Mouse (Mus musculus) layer of hippocampus, postnatal 14 days (tissue): ENCODE data around the gene Stat6. TPM values are rescaled to one million over a fixed set of nuclear protein-coding genes. Genes with fewer than 3 reads are reported as not detected.
A peak's percentile ranks its signal among the peaks of the same experiment; 100 is the strongest.

Experiments
- DNase-seq, 2 experiments: peaks; one replicate each; pipeline ENCODE4 v3.0.0; 2021 to 2022; ENCODE audit warnings: low spot score in 2 of 2, mixed read lengths in 1 of 2
- total RNA-seq, 2 experiments: library from RNA; stranded (reverse); gene quantifications; 2 replicates each; pipeline ENCODE4 v1.2.3; 2021

Gene Stat6
- total RNA-seq, 2 experiments from 2014 or later = 6.1 to 6.2 TPM

GRCm38 (mm10) chr10:127614236-127615033 lies 28.4 kb upstream of the Stat6 start:
- DNase-seq = peak; percentile 44 to 76

DNA sequence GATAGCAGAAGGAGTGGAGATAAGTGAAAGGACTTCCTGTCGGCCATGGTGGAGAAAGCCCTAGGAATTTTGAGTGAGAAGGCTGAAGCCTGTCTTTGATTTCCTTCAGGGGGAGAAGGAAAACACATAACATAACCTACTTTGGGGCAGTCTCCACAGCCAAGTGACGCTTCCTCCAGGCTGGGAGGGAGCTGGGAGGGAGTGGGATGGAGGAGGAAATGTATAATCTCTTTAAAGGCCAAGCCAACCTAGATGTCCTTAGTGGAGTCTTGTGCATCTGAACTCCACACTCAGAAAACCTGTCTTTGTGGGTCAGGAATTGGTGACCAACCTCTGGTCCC lies 27.8 kb upstream of the Stat6 start:
- DNase-seq = no peak

GRCm38 (mm10) chr10:127615591-127615990 lies 27.2 kb upstream of the Stat6 start:
- peak; percentile 45 to 73 for DNase-seq

DNA sequence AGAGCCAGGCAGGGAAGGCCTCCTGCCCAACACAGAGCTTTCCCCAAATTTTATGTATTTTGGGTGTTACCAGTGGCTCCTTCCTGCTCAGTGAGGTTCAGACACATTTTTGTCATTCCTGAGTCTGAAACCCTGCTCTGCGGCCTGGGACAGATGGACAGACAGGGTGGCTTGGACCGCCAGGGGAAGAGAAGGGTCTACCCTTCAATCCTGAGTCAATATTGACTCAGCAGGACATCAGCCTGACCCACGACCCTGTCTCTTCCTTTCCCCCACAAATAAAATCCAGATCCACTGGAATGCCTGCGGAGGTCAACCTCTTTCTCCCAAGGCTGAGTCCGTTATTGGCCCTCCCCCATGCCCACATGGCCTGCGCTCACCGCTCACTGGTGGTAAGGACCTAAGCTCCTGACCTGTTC lies 26.5 kb upstream of the Stat6 start:
- DNase-seq = no peak

- no peak for DNase-seq
Measured at GRCm38 (mm10) chr10:127617294-127617693, 25.5 kb upstream of the Stat6 start.

GRCm38 (mm10) chr10:127618173-127618572 lies 24.6 kb upstream of the Stat6 start:
- DNase-seq = no peak

DNA sequence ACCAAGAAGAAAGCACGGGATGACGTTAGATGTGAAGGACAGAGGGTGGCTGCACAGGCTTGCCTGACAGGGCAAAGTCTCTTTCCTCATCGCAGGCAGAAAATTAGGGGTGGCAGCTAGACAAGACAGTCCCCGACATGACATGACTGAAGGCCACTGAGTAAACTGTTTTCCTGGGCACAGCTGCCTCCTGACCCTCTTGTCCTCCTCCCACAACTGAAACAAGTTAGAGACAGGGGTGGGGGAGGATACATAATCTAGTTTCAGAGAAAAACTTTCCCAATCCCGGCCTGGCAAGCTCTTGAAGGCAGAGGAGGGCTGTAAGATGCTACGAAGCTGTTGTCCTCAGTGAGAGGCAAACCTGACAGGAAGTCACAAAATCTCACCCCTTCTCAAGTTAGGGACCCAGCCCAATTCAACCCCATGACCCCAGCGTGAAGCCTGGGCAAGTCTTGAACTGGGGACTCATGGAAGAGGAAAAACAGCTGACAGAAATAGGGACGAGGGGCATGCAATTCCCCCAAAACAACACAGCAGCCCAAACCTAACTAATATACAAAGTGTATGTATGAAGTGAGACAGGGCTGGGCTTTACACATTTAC lies 23.6 kb upstream of the Stat6 start:
- DNase-seq = no peak

DNA sequence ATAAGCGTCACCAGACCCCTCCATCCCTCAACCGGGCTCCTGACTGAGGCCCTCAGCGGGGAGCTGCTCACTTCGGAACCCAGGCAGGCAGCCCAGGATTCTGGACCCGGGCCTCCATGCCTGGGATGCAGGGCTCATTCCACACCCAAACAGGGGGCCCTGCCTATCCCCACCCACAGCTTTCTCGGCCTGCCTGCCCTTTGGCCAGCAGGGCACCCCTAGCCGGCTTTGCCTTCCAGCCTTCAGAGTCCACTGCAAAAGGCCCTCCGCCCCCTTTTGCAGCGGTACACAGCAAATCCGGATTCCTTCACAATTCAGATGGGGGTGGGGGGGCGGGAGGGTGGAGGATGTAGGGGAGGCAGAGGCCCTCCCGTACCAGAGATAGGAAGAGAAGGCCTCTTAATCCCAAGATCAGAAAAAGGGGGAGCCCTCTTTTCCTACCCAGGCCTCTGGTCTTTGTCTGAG lies 22.8 kb upstream of the Stat6 start:
- DNase-seq = no peak

DNA sequence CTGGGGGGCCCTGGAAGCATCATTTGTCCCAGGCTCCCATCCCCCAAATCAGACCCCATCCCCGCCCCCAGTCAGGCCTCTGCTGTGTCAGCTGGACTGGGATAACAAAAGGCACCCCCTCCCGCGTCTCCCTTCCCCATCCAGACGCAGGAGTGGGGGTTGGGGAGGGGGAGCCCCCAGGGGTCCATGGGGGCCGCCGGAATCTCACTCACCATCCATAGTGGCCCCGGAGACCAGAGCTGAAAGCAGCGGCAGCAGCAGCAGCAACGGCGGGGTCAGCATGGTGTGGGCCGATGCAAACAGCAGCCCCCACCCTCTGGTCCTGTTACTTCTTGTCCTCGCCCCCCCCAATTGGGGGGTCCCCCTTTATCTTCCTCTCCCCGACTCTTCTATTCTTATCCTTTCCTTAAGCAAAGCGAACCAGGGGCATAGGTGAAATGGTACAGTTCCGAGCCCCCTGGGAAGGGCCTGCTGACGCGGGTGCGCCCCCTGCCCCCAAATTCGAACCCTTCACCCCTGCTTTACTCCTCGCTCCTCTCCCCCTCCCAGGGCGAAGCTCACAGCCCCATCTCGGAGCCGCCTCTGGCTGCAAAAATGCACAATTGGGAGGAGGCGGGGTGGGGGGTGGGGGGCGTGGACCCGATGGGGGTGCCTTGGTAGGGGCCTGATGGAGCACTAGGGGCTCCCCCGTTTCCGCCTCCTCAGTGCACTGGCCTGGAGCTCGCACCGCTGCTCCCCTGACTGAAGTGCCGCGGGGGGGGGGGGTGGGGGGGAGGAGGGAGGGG lies 22.2 kb upstream of the Stat6 start, which contains the start of gene Lrp1:
Lrp1 (minus strand) TSS at position 743 of the 785 bp plus-strand sequence.
- peak in 1 of 2 experiments; percentile 55 for DNase-seq

DNA sequence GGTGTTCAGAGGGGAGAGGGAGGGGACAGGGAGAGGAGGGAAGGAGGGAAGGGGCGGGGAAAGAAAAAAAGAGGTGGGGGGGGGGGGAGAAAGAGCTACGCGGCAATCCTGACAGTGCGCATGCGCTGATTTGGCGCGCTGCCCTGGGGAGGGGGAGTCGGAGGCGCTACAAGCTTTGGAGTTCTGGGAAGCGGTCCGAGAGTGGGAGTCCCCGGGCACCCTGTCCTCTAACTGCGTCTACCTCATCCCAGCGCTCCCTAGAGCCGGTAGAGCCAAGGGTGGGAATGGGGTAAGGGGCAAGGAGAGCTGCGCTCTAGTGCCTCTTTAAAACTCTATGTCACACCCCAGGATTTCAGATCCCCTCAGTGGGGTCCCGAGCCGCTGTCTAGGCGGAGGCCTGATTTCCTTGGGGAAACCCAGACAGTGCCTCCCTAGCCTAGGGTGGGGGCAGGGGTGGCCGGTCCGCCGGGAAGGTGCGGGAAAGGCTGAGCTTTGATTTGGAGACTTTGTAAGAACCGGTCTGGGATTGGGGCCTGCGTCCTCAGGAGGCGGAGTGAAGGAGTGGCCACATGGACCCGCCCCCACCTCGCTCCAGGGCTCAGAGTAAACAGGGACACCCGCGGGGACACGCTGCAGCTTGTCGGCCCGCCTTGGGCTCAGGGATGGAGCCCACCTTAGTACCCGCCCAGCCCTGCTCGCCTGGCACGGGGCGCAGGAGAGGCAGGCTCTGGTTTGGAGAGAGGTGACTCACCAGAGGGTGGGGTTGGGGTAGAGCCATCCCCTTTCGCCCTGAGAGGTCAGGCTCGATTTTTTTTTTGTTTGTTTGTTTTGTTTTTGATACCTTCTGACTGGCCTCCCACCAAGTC lies 21.4 kb upstream of the Stat6 start:
- peak; percentile 86 to 93 for DNase-seq

DNA sequence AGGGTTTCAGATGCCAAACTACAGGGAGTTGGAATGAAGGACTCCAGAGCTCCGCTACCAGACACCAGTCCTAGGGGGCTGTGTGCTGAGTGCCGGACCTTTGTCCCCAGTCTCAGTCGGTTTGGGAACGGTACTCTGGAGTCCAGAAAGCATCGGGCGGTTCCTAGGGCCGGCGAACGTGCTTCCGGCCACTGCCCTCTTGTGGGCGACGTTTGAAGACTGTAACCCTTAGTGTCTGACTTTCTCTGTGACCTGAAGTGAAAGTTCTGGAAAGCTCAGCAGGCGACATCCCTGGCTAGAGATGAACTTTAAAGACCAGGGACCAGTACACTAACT lies 20.8 kb upstream of the Stat6 start:
- peak in 1 of 2 experiments; percentile 62 for DNase-seq

GRCm38 (mm10) chr10:127622661-127623060 lies 20.1 kb upstream of the Stat6 start:
- DNase-seq = no peak

DNA sequence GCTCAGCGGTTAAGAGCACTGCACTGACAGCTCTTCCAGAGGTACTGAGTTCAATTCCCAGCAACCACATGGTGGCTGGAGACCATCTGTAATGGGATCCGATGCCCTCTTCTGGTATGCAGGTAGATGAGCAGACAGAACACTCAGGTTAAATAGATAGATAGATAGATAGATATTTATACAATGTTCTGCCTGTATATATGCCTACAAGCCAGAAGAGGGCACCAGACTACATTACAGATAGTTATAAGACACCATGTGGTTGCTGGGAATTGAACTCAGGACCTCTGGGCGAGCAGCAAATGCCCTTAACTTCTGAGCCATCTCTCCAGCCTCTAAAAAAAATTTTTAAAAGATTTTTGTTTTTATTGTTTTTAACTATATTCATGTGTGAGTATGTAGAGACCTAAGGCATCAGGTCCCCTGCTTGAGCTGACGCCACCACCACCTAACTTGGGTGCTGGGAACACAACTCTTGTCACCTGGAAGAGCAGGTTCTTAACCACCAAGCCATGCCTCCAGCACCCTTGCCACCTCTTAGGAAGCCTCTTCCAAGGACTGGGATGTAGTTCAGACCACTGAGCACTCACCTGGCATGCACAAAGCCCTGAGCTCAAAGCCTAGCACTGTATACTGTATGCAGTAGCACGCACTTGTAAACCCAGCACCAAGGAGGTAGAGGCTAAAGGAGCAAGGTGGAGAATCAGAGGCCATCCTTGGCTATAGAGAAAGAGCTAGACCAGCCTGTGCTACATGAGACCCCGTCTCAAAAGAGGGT lies 19.2 kb upstream of the Stat6 start:
- DNase-seq = no peak

DNA sequence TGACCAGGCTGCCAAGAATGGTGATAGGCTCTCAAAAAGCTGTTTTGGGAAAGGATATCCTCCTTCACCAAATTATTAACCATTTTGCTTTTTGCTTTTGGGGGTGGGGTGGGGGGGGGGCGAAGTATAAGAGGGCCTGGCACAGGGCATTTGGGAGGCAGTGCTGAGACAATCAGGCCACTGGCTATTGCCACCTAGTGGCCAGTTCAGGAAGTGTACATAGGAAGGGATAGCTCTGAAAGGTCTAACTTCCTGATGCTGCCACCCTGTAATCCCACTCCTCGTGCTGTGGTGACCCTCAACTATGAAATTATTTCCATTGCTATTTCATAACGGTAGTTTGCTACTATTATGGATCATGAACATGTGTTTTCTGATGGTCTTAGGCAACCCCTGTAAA lies 16.4 kb upstream of the Stat6 start:
- DNase-seq = peak in 1 of 2 experiments; percentile 42

DNA sequence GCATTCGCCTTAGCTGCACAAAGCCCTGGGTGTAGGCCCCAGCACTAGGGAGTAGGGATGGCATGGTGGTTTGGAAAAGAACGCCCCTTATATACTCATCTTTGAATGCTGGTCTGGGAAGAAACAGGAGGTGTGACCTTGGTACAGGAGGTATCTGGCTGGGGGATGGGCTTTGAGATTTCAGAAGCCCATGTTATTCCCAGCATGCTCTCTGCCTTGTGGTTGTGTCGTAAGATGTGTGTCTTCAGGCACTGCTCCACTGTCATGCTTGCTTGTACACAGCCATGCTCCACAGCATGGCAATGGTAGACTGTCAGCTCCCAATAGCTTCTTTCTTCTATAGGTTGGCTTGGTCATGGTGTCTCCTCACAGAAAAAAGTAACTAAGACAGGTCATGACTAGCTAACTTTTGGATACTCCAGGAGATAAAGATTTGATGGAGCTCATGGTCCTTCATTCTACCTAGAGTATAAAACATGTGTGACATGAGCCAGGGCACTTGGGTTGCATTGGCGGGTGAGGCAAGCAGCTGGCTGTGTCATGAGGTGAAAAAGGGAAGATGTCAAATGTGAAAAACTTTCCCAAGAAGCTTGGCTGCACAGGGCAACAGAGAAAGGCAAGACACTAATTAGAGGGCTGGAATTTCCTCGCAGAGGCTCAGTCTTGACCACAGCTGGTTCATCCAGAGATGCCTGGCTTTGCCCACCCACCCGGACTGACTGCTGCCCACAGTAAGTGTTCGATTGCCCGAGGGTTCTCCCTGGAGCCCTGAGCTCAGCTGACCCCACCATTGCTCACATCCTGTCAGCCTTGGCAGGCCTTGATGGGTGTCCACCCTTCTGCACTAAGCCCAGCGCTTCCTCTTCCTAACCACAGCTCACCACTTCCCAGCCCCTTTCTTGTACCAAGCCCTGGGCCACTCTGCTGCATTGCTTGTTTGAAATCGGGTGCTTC lies 11.2 kb upstream of the Stat6 start:
- DNase-seq = no peak

DNA sequence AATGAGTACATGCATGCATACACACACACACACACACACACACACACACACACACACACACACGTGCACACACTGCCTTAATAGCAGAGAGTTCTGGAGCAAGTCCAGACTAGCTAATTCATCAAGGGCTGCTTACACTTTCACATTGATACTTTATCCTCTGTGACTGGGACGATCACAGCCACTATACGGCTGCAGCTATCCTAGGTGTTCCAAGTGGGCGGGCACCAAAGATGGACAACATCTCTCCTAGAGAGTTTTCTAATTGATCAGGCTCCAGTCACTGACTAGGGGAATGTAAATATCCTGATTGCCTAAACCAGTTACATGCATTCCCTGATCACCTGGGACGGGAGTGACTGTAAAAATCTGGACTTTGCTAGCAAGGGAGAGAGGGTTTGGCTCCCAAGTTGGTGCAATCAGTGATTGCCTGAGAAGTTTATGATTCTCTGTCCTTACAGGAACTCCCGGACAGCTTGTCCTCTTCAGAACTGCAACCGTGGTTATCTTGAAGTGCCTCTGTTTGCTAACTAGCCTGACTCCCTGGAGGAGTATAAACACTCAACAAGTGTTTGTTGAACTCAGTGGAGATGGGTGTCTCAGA lies 10.0 kb upstream of the Stat6 start:
- no peak for DNase-seq

GRCm38 (mm10) chr10:127640421-127640820 lies 2.4 kb upstream of the Stat6 start:
- no peak for DNase-seq
